Mouse (Mus musculus): ENCODE measurements around the gene Abhd5. TPM values are rescaled to one million over a fixed set of nuclear protein-coding genes. Genes with fewer than 3 reads are reported as not detected.

Abhd5 gene
- polyA plus RNA-seq, 1 experiment from 2014 or later = 21.1 TPM

- no peaks in the 10 kb centered on the region for H3K36me3 ChIP-seq (replicated peaks)
- H3K27me3 ChIP-seq (ENCODE audit: poor library complexity, severe bottlenecking) = peaks cover 41% of the 10 kb centered on the region
- no peak for DNase-seq (ENCODE audit: extremely low spot score, low spot score)
- H3K9me3 ChIP-seq = peaks cover 3% of the 10 kb centered on the region; the same call in 1 of the 2 replicates
- H3K4me1 ChIP-seq = peaks cover 13% of the 10 kb centered on the region
- 89% methylated on average over 14 of the region's 14 CpGs for WGBS
- no peak overlapping the region for H3K27ac ChIP-seq
- H3K4me3 ChIP-seq = no peak overlapping the region
These were observed 71.3 kb downstream of the Abhd5 start for GRCm38 (mm10) chr9:122422706-122423105.

GRCm38 (mm10) chr9:122423146-122423545 is 71.7 kb downstream of the Abhd5 start:
- WGBS = 70% methylated on average over 6 of the region's 6 CpGs
- peaks cover 38% of the 10 kb centered on the region for H3K27me3 ChIP-seq (ENCODE audit: poor library complexity, severe bottlenecking)
- H3K27ac ChIP-seq = no peak overlapping the region
- peaks cover 13% of the 10 kb centered on the region for H3K4me1 ChIP-seq
- peaks cover 3% of the 10 kb centered on the region; the same call in 1 of the 2 replicates for H3K9me3 ChIP-seq
- no peaks in the 10 kb centered on the region for H3K36me3 ChIP-seq (replicated peaks)
- no peak for DNase-seq (ENCODE audit: extremely low spot score, low spot score)
- H3K4me3 ChIP-seq = no peak overlapping the region

GRCm38 (mm10) chr9:122424941-122425608 is 73.7 kb downstream of the Abhd5 start:
- DNase-seq (ENCODE audit: extremely low spot score, low spot score) = no peak
- no peaks in the 10 kb centered on the region for H3K36me3 ChIP-seq (replicated peaks)
- H3K9me3 ChIP-seq = no peaks in the 10 kb centered on the region
- WGBS = 47% methylated on average over 14 of the region's 14 CpGs
- H3K27me3 ChIP-seq (ENCODE audit: poor library complexity, severe bottlenecking) = peaks cover 25% of the 10 kb centered on the region
- no peak overlapping the region for H3K4me3 ChIP-seq
- H3K27ac ChIP-seq = no peak overlapping the region
- H3K4me1 ChIP-seq = peaks cover 13% of the 10 kb centered on the region

- Histone ChIP-seq H3K4me3 (no peak overlapping the region), H3K27me3 (ENCODE audit: poor library complexity, severe bottlenecking) (no peaks in the 10 kb centered on the region), H3K36me3 (replicated peaks) (no peaks in the 10 kb centered on the region), H3K9me3 (no peaks in the 10 kb centered on the region), H3K4me1 (peaks cover 7% of the 10 kb centered on the region), H3K27ac (no peak overlapping the region)
- 89% methylated on average over 12 of the region's 12 CpGs for WGBS
- no peak for DNase-seq (ENCODE audit: extremely low spot score, low spot score)
These were observed 77.7 kb downstream of the Abhd5 start for GRCm38 (mm10) chr9:122429058-122429649.

GRCm38 (mm10) chr9:122429685-122430084 is 78.3 kb downstream of the Abhd5 start:
- Histone ChIP-seq H3K27me3 (ENCODE audit: poor library complexity, severe bottlenecking) (no peaks in the 10 kb centered on the region), H3K4me1 (peaks cover 7% of the 10 kb centered on the region), H3K4me3 (no peak overlapping the region), H3K9me3 (no peaks in the 10 kb centered on the region), H3K36me3 (replicated peaks) (no peaks in the 10 kb centered on the region), H3K27ac (no peak overlapping the region)
- WGBS = 81% methylated on average over 1 of the region's 1 CpGs
- DNase-seq (ENCODE audit: extremely low spot score, low spot score) = no peak

Other genes starting within 250 kb of the Abhd5 start
- gene Snrk, start 234.3 kb upstream of the Abhd5 start, polyA plus RNA-seq (2016; fragmentation: Nextera tagmentation; extraction: Ambion mirVana) = 31.8 and 35.4 TPM in 2 replicates
- gene Ano10, start 57.2 kb upstream of the Abhd5 start, polyA plus RNA-seq (2016; fragmentation: Nextera tagmentation; extraction: Ambion mirVana) = 29.9 and 31.1 TPM in 2 replicates

All from forebrain, embryonic 10.5 days (tissue).